In genomic region chr11:44549511-44550278, GRCm38 (mm10) we compare ENCODE assay signal across 21 mouse cellular contexts.
"Had no signal": no experiment of that assay in that cellular context is flagged by ENCODE, and none has a peak within 500 bp of the region (broad histone marks: within the 10 kb centered on the region; RNA-seq: fewer than 3 reads in every experiment).

No protein-coding gene starts in this region.

- DNase-seq: kidney, adult 2 months; kidney, postnatal 25 days; liver; lung, adult 18-20 months; lung, postnatal 10 days; lung, postnatal 36 days; spleen, adult 18-20 months; thymus, adult 18-20 months; thymus, postnatal 36 days had no signal

- ATAC-seq: liver, embryonic 12.5 days; midbrain, embryonic 13.5 days; midbrain, embryonic 16.5 days had no signal

- H3K27me3 ChIP-seq: limb, embryonic 13.5 days; liver, embryonic 12.5 days; liver, embryonic 15.5 days; lung, embryonic 15.5 days; megakaryocyte, embryonic 14.5 days; midbrain, embryonic 13.5 days; stomach, embryonic 15.5 days had no signal

- H3K9me3 ChIP-seq: limb, embryonic 10.5 days; limb, embryonic 13.5 days; liver, embryonic 12.5 days; liver, embryonic 15.5 days; lung, embryonic 15.5 days; midbrain, embryonic 10.5 days; midbrain, embryonic 13.5 days; stomach, embryonic 15.5 days had no signal

- H3K9ac ChIP-seq: limb, embryonic 13.5 days; liver, embryonic 12.5 days; liver, embryonic 15.5 days; lung, embryonic 15.5 days; midbrain, embryonic 13.5 days; stomach, embryonic 15.5 days had no signal

- H3K4me3 ChIP-seq: limb, embryonic 10.5 days; limb, embryonic 13.5 days; liver, embryonic 12.5 days; liver, embryonic 15.5 days; lung, embryonic 15.5 days; megakaryocyte, embryonic 14.5 days; midbrain, embryonic 10.5 days; midbrain, embryonic 13.5 days; myocyte; stomach, embryonic 15.5 days had no signal

- H3K4me1 ChIP-seq: limb, embryonic 10.5 days; limb, embryonic 13.5 days; stomach, embryonic 15.5 days had no signal

- H3K4me2 ChIP-seq: limb, embryonic 13.5 days; liver, embryonic 12.5 days; liver, embryonic 15.5 days; lung, embryonic 15.5 days; midbrain, embryonic 13.5 days; stomach, embryonic 15.5 days had no signal

- H3K27ac ChIP-seq: kidney, postnatal 0 days; limb, embryonic 10.5 days; limb, embryonic 13.5 days; liver, embryonic 12.5 days; liver, embryonic 15.5 days; lung, embryonic 15.5 days; midbrain, embryonic 10.5 days; midbrain, embryonic 13.5 days; stomach, embryonic 15.5 days had no signal
